Comparison of ENCODE assay signal across 15 mouse cellular contexts in the genomic region with DNA sequence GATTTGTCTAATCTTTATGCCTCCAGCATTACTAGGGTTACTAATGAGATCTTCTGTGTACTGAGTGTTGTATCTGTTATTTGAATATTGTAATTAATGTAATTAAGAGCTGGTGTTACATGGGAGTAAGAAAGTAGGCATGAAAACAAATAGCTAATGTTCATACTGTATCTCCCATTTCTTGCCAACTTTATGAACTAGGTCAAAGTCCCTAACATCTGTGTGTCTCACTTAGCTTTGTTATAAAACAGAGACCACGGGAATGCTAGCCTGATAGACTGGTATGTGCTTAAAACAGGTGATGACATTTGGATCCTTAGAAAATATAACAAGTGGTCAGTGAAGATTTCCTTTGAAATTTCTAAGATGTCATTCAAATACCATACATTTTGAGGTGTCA.
"Had no signal": no experiment of that assay in that cellular context is flagged by ENCODE, and none has a peak within 500 bp of the region (broad histone marks: within the 10 kb centered on the region; RNA-seq: fewer than 3 reads in every experiment).

No protein-coding gene starts in this region.

- H3K4me1 ChIP-seq: neural tube, embryonic 13.5 days; neural tube, embryonic 15.5 days; stomach, embryonic 15.5 days had no signal

- DNase-seq: right cerebral cortex, adult 18-20 months; right cerebral cortex, postnatal 14 days; right cerebral cortex, postnatal 25 days; right cerebral cortex, postnatal 4 days; spleen, adult 18-20 months; thymus, adult 18-20 months; thymus, adult 2 months; thymus, postnatal 14 days; thymus, postnatal 25 days; thymus, postnatal 36 days; thymus, postnatal 4 days had no signal

- H3K4me2 ChIP-seq: neural tube, embryonic 13.5 days; neural tube, embryonic 15.5 days; stomach, embryonic 15.5 days had no signal

- H3K9ac ChIP-seq: neural tube, embryonic 13.5 days; neural tube, embryonic 15.5 days; stomach, embryonic 15.5 days had no signal

- H3K27me3 ChIP-seq: neural tube, embryonic 13.5 days; neural tube, embryonic 15.5 days; stomach, embryonic 15.5 days had no signal

- H3K9me3 ChIP-seq: neural tube, embryonic 15.5 days; stomach, embryonic 15.5 days had no signal

- H3K36me3 ChIP-seq: neural tube, embryonic 13.5 days; neural tube, embryonic 15.5 days; stomach, embryonic 15.5 days had no signal

- H3K4me3 ChIP-seq: neural tube, embryonic 13.5 days; neural tube, embryonic 15.5 days; stomach, embryonic 15.5 days had no signal

- H3K27ac ChIP-seq: neural tube, embryonic 13.5 days; neural tube, embryonic 15.5 days; stomach, embryonic 15.5 days; stomach, postnatal 0 days had no signal
